Mouse (Mus musculus) stomach, embryonic 16.5 days (tissue): ENCODE measurements around the gene Jade1. TPM values are rescaled to one million over a fixed set of nuclear protein-coding genes. Genes with fewer than 3 reads are reported as not detected.

Experiments
- ATAC-seq: fragments of 200-750 bp; cut with Nextera tagmentation; 2 replicates; pipeline ENCODE4 v1.8.0; 2017; ENCODE audit warnings: moderate number of reproducible peaks, moderate TSS enrichment; ENCODE audit not compliant: insufficient read depth, low FRiP score
- H3K27ac ChIP-seq: fragments of 300-500 bp; sonication (generic); 2 replicates; pipeline ENCODE4 v1.5.1; 2014; ENCODE audit warnings: low read length
- H3K27me3 ChIP-seq: fragments of 300-500 bp; sonication (generic); 2 replicates; pipeline ENCODE4 v1.6.1; 2014; ENCODE audit warnings: low read length, control low read depth, mixed read lengths; ENCODE audit not compliant: control insufficient read depth, insufficient read depth
- H3K36me3 ChIP-seq: fragments of 300-500 bp; sonication (generic); 2 replicates; pipeline ENCODE4 v1.6.1; 2014; ENCODE audit warnings: low read length; ENCODE audit not compliant: control insufficient read depth, insufficient read depth
- H3K4me1 ChIP-seq: fragments of 300-500 bp; sonication (generic); 2 replicates; pipeline ENCODE4 v1.6.1; 2014; ENCODE audit warnings: low read length, control low read depth, mixed read lengths; ENCODE audit not compliant: control insufficient read depth, insufficient read depth
- H3K4me2 ChIP-seq: fragments of 300-500 bp; sonication (generic); 2 replicates; pipeline ENCODE4 v1.6.1; 2014; ENCODE audit warnings: low read depth, low read length, mixed read lengths
- H3K4me3 ChIP-seq: fragments of 300-500 bp; sonication (generic); replicated peaks from 2 replicates; pipeline ENCODE4 v1.5.1; 2014; ENCODE audit warnings: mild to moderate bottlenecking, low read length
- H3K9ac ChIP-seq: fragments of 300-500 bp; sonication (generic); 2 replicates; pipeline ENCODE4 v1.6.1; 2014; ENCODE audit warnings: low read length
- H3K9me3 ChIP-seq: fragments of 300-500 bp; sonication (generic); replicated peaks from 2 replicates; pipeline ENCODE4 v1.6.1; 2016; ENCODE audit warnings: low read length, control low read depth; ENCODE audit not compliant: control insufficient read depth
- WGBS: fragments of 180-500 bp; shearing (Covaris S2); extraction: QIAGEN DNeasy Blood & Tissue Kit; methylation state at CpG from one replicate; pipeline ENCODE4 v1.1.7; 2014; 5-methylcytosine and 5-hydroxymethylcytosine counted together
- polyA plus RNA-seq: library from polyadenylated mRNA; unstranded; fragments of >200 nt; fragmentation: Nextera tagmentation; extraction: Ambion mirVana; gene quantifications from 2 replicates; pipeline ENCODE4 v1.2.1, GENCODE M21; 2015

Gene Jade1
- polyA plus RNA-seq, 1 experiment from 2014 or later: 11.6 TPM

DNA sequence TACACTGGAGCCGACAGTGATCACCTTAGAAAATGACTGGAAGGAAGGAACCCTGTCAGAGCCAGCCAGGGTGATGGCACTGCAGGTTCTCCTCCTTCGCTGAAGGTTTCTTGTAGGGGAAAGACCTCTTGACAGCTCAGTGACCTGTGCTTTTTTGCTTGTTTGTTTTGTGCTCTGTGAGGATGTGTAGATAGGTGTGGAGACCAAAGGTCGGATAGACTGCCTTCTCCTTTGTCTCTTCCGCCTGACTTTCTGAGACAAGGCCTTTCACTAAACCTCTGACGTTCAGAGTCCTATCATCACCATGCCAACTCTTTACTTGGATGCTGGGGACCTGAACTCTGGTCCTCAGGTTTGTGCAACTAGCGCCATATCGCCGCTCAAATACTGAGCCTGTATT lies 33.0 kb downstream of the Jade1 start:
- Histone ChIP-seq H3K27ac (no peak overlapping the region), H3K27me3 (no peaks in the 10 kb centered on the region), H3K4me2 (no peak overlapping the region), H3K4me3 (no peak overlapping the region), H3K36me3 (no peaks in the 10 kb centered on the region; the same call in none of the 2 replicates), H3K9me3 (no peaks in the 10 kb centered on the region), H3K9ac (no peak overlapping the region), H3K4me1 (peaks cover 19% of the 10 kb centered on the region; the same call in 1 of the 2 replicates)
- 75% methylated on average over 8 of the region's 8 CpGs for WGBS
- ATAC-seq: no peak

- Histone ChIP-seq H3K27ac (peak overlapping the region; percentile 12; the same call in 1 of the 2 replicates), H3K36me3 (peaks cover 2% of the 10 kb centered on the region), H3K4me1 (peaks cover 19% of the 10 kb centered on the region; the same call in 1 of the 2 replicates), H3K27me3 (no peaks in the 10 kb centered on the region), H3K4me2 (no peak overlapping the region), H3K4me3 (no peak overlapping the region), H3K9me3 (no peaks in the 10 kb centered on the region), H3K9ac (no peak overlapping the region)
- ATAC-seq: no peak; the same call in 1 of the 2 replicates
- 74% methylated on average over 19 of the region's 19 CpGs for WGBS
These were observed 33.8 kb downstream of the Jade1 start for GRCm38 (mm10) chr3:41589246-41589914.

DNA sequence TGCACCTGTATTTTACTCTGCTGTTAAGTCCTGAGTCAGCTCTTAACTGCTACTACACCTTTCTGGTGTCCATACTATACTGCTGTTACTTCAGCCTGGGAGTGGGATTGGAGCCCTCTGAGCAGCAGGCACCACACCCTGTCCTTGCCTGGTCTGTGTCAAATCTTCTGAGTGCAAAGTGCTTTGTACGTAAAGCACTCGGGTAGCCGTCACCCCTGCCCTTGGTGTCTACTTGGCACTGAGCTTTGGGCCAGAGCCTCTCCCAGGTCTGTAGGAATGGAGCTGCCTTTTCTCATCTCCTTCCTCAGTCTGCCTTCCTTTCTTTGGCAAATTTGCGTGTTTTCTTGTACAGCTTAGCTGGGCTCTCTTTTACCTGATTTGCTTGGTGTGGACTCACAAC lies 34.5 kb downstream of the Jade1 start:
- Histone ChIP-seq H3K4me2 (no peak overlapping the region), H3K27me3 (no peaks in the 10 kb centered on the region), H3K4me3 (no peak overlapping the region), H3K36me3 (peaks cover 2% of the 10 kb centered on the region), H3K27ac (0 out of 2 replicates have a peak overlapping the region, but pooled peaks have one; percentile 8), H3K4me1 (peaks cover 19% of the 10 kb centered on the region; the same call in 1 of the 2 replicates), H3K9me3 (no peaks in the 10 kb centered on the region), H3K9ac (0 out of 2 replicates have a peak overlapping the region, but pooled peaks have one; percentile 20)
- 84% methylated on average over 4 of the region's 4 CpGs for WGBS
- no peak for ATAC-seq

DNA sequence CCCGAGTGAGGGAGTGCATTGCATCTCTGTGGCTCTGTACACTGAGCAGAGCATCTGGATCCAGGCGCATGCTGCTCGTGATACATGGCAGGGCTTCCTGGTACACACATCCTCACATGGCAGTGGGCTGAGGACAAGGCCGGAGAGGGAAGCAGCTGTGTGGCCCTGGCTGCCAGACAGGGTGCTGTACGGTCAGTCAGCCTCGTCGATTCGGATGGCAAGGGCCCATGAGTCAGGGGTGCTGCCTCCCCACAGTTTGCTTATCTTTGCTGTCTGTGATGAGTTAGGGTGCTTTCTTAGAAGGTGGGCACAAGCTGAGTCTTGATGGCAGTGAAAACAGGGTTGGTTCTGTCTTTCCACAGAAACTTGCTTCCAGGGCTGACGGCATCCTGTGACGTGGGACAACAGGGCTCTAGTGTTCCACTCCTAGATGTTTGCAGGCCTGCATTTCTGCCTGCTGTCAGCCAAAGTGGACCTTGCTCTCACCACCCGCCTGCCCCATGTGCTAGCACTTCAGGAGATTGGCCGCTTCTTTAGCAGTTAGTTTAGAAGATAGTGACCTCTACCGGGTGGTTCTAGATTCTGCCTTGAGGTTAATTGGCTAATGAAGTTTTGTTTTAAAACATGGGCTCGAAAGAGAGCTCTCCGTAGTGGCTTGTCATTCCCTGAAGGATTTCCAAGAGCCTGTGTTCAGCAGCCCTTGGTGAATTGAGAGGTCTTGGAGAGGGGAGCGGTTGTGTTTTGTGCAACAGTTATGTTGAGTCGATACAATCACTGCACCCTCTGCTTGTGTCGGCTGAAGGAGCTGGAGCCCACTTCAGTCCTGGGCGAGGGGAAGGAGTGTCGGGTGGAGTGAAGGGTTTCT lies 35.4 kb downstream of the Jade1 start:
- H3K4me1 ChIP-seq: peaks cover 19% of the 10 kb centered on the region; the same call in 1 of the 2 replicates
- H3K9me3 ChIP-seq: no peaks in the 10 kb centered on the region
- no peak overlapping the region for H3K4me3 ChIP-seq
- H3K4me2 ChIP-seq: no peak overlapping the region
- ATAC-seq: no peak
- WGBS: 80% methylated on average over 20 of the region's 20 CpGs
- H3K27me3 ChIP-seq: no peaks in the 10 kb centered on the region
- no peak overlapping the region for H3K9ac ChIP-seq
- peaks cover 2% of the 10 kb centered on the region for H3K36me3 ChIP-seq
- no peak overlapping the region for H3K27ac ChIP-seq

DNA sequence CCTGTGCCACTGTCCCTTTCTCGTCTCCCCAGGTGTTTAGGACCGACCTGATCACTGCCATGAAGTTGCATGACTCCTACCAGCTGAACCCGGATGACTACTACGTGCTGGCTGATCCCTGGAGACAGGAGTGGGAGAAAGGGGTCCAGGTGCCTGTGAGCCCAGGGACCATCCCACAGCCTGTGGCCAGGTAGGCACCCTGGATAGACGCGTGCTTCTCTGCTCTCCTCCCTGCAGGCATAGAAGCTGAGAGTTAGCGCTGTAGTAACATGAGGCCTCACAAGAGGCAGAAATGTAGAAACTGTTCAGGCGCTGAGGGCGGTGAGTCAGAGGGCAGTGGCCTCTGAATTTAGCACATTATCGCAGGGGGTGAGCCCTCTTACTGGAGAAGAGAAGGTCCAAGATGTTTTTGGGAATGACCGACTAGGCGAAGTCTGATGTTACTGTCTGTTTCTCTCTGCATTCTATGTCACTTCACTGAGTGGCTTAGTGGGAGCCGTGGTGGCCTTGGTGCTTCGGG lies 36.2 kb downstream of the Jade1 start:
- Histone ChIP-seq H3K27me3 (no peaks in the 10 kb centered on the region), H3K9me3 (no peaks in the 10 kb centered on the region), H3K4me2 (no peak overlapping the region), H3K4me3 (no peak overlapping the region), H3K36me3 (peaks cover 5% of the 10 kb centered on the region), H3K4me1 (peaks cover 19% of the 10 kb centered on the region; the same call in 1 of the 2 replicates), H3K27ac (no peak overlapping the region), H3K9ac (no peak overlapping the region)
- WGBS: 93% methylated on average over 14 of the region's 14 CpGs
- no peak for ATAC-seq

DNA sequence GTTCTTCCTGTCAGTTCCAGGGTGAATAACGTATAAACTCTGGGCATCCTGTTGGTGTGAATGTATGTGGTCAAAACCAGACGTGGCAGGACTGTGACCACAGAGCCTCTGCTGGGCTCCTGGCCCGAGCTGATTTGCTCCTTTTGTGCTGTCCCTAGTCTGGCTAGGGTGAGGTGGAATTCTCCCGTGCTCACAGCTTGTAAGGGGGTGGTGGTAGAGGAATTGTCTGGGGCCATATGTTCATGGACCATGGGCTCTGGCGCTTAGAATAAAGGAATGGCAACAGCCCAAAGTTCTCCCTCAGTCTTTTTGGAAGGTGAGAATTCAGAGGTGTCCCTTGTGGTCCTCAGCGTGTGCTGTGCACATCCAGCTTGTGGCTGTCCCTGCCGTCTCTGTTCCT lies 37.3 kb downstream of the Jade1 start:
- ATAC-seq: no peak
- 86% methylated on average over 7 of the region's 7 CpGs for WGBS
- H3K36me3 ChIP-seq: peaks cover 9% of the 10 kb centered on the region

GRCm38 (mm10) chr3:41594097-41594879 lies 38.8 kb downstream of the Jade1 start:
- Histone ChIP-seq H3K9me3 (no peaks in the 10 kb centered on the region), H3K9ac (no peak overlapping the region), H3K27me3 (no peaks in the 10 kb centered on the region), H3K27ac (no peak overlapping the region), H3K4me3 (no peak overlapping the region), H3K4me1 (peaks cover 5% of the 10 kb centered on the region; the same call in 1 of the 2 replicates), H3K36me3 (peaks cover 9% of the 10 kb centered on the region), H3K4me2 (no peak overlapping the region)
- ATAC-seq: no peak
- WGBS: 80% methylated on average over 9 of the region's 9 CpGs

More for the DNA sequence above, 37.3 kb downstream of the Jade1 start:
- Histone ChIP-seq H3K27me3 (no peaks in the 10 kb centered on the region), H3K9ac (no peak overlapping the region), H3K4me2 (no peak overlapping the region), H3K27ac (no peak overlapping the region), H3K4me1 (peaks cover 10% of the 10 kb centered on the region; the same call in 1 of the 2 replicates), H3K9me3 (no peaks in the 10 kb centered on the region), H3K4me3 (no peak overlapping the region)

- 88% methylated on average over 4 of the region's 4 CpGs for WGBS
- Histone ChIP-seq H3K4me2 (no peak overlapping the region), H3K27me3 (no peaks in the 10 kb centered on the region), H3K9ac (no peak overlapping the region), H3K9me3 (no peaks in the 10 kb centered on the region), H3K4me1 (0 out of 2 replicates have a peak, but pooled peaks cover 3% of the 10 kb centered on the region), H3K27ac (no peak overlapping the region), H3K4me3 (no peak overlapping the region), H3K36me3 (peaks cover 9% of the 10 kb centered on the region)
- ATAC-seq: no peak
These were observed 39.5 kb downstream of the Jade1 start for GRCm38 (mm10) chr3:41595010-41595409.
